Mouse (Mus musculus): ENCODE measurements around the gene Synj2.

Synj2 gene

DNA sequence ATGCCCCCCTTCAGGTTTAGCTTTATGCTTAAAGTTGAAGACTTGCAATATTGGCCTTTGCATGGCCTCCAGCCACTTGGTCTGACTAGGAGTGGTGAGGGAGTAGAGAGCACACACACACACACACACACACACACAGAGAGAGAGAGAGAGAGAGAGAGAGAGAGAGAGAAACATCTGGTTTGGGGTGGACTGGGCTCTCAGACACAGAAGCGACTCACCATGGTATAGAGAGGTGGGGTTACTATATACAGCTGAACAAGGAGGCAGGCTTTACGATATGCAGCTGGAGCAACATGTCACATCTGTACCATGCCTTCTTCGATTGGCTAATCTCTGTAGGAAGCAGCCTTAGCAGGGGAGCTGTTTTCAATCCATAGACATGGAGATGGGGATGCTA is 5.4 kb upstream of the Synj2 start:
- no peak for DNase-seq

DNA sequence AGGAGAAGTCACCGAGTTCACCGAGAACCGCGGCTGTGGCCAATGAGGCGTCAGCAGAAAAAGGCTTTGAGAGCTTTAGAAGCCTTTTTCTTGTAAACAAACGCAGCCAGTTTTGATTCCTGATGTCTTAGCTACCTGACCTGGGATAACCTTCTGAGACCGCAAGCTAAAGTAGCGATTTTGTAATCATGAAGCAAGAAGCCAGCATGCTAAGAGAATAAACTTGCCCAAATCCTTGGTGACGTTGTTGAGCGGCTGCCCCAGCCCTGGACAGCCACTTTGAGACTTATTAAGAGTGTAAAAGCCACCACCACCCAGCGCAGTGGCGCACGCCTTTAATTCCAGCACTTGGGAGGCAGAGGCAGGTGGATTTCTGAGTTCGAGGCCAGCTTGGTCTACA is 4.8 kb upstream of the Synj2 start:
- no peak for DNase-seq

DNA sequence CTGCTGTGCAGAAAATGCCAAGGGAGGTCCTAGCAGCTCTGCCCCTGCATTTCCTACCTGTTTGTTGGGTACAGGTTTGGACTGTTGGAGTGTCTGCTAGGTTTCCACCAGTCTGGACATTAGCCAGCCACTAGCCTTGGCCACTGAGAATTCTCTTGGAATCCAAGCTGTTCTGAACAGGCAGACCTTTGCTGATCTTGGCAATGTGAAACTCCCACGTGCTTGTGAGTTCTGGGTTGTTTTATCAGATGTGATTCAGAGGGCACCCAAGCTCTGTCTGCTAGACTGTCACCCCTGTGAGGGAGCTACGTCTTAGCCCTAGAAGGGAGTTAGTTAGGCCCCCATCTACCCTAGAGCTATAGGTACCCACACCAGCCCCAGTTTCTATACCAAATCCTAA is 3.6 kb upstream of the Synj2 start:
- no peak for DNase-seq

DNA sequence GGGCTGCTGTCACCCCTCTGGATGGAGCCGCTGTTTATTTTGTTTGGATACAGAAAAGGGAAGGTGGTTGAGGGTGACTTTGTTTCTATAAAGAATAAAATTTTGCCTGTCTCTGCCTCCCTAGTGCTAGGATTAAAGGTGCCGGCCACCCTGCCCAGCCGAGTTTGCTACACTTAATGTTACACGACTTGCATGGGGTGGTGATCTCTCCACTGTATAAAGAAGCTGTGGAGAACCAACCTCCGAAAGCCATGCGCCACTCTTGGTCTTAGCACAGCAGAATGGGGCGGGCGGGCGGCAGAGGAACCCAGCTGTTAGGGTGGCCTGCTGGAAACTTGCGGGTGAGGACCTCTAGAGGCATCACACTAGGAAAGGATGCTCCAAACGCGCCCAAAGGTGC is 1.2 kb upstream of the Synj2 start:
- no peak for DNase-seq

DNA sequence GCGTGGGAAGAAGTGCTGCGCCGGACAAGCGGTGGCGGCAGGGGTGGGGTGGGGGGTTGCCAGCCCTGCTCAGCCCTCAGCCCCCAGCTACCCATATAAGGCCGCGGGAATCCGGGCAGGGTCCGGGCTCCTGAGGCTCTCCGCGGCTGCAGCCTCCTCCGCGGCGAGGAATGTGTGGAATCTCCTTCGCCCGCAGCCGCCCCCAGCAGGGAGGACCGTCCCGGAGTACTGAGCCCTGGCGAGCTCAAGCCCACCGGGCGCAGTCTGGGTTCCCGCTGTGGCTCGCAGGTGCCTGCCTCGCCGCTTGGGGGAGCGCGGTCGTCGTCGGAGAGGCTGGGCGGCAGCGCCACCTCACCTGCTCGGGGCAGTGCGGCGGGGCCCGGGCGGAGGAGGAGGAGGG is 288 bp upstream of the Synj2 start:
- DNase-seq = peak; percentile 91

DNA sequence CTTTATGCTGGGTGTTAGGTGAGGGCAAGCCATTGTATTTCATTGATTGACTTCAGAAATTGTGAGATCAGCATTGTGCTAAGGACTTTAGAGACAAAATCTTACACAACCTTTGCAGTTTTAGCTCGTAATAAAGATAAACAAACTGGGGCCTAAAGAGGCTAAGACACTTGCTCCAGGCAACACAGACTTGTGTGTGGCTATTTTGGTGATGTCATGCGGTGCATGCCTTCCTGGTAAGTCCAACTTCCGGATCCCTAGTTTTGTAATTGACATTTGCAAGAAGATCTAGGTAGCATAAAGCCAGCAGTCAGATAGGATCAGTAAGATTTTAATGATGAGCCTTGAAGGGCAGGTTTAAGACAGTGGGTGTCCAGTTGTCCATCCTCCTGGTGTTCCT is 1.1 kb downstream of the Synj2 start:
- no peak for DNase-seq

DNA sequence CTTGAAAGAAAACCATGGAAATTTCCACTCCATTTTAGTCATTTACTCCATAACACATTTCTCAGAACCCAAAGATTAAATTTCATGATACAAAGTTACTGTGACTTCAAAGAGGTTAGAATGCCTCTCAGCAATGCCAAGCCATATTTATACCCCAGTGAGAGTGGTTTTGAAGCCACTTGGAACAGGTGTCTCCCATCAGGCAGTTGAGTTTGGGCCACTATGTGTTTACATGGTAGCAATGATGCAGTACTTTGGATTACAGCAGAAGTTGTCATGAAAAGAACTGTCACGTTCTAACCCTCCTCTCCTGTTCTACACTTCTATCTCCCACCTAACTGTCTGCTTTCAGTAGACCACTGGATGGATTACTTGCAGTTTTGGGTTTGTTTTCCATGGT is 2.0 kb downstream of the Synj2 start:
- no peak for DNase-seq

DNA sequence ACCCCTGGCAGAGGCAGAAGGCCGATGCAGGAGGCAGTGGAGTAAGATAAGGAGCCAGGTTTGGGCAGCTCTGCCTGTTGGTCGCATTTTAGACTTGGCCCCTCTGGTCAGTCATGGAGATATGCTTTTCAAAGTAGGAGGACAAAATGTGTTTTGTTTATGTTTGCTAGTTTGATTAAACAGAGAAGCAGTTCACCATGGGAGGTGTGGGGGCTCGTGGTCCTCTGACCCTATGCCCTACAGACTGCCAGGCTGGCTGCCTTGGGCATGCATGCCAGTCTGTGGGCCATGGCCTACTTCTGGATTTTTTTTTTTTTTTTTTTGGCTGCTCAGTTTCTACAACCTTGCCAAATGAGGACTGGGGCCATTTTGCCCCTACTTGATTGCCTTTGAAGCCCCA is 6.0 kb downstream of the Synj2 start:
- DNase-seq = no peak

DNA sequence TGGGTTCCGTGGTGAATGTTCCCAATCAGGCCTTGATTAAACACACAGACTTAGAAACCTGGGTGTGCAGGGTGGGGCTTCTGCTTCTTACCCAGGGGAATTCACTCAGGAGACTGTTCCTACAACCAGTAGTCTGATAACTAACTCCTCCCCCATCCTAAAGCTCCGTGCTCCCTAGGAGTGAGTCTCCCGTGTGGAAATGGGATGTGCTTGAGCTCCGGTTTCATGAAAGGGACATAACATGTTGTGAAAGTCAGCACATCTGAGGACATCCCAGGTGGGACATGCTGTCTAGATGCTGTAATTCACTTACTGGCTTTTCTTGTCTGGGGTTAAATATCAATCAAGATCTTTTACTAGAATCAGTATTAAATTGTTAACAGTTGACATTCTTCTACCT is 11.4 kb downstream of the Synj2 start:
- no peak for DNase-seq

DNA sequence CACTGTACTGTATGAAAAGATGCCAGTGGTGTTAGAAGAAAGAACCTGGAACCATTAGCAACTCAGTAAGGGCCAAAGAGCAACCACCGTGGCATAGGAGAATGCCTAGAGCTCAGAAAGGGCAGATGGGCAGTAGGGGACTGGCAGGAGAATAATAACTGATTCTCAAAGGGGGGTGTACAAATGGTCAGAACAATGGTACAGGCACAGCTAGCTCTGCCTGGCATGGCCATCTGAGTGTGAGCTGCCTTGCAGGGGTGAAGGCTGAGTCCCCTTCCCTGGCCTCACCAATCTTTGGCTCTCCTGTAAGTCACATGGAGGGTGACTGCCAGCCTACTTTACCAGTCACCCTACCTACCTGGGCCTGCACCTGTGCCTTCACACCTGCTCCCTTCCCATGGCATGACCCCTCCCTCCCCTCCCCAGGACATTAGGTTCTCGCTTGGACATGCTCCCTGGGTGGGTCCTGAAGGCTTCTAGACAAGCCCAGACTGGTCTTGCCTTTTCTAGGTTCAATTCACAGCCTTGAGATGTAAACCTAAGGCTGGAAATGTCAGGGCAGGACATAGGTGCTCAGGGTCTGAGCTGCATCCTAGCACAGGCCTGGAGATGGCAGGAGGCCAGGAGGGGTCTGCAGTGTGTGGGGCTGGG is 15.4 kb downstream of the Synj2 start:
- no peak for DNase-seq

DNA sequence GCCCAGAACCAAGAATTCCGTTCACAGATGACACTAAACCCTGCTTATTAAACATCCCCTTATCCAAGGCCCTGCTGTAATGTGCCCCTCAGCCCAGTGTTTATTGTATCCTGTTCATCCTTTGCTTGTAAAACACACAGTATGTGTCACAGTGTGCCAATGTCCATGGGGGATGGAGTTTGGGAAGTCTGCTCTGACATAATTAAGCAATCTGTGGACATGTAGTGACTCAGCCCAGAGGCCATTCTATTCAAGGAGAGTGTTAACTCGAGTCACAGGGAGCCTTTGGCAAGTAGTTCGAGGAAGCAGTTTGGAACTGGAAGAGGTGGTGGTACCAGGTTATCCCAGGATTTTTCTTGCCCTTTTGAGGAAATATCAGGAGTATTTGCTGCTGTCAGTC is 16.0 kb downstream of the Synj2 start:
- no peak for DNase-seq

DNA sequence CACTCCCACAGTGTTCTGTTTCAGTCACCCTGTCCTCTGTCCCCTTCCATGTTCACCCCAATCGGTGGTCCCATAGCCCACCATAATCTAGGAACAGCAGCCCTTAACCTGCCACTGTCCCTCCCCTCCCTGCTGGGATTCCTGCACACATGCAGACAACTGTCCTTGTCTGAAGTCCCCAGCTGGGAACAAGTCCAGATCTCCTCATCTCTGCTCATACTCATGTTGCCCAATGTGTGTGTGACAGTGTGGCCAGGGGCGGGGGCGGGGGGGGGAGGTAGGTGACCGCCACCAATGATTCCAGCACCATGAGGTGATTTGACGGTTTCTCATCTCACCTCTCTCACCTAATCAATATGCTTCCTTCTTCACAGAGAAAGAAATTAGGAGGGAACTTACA is 17.1 kb downstream of the Synj2 start:
- DNase-seq = no peak

DNA sequence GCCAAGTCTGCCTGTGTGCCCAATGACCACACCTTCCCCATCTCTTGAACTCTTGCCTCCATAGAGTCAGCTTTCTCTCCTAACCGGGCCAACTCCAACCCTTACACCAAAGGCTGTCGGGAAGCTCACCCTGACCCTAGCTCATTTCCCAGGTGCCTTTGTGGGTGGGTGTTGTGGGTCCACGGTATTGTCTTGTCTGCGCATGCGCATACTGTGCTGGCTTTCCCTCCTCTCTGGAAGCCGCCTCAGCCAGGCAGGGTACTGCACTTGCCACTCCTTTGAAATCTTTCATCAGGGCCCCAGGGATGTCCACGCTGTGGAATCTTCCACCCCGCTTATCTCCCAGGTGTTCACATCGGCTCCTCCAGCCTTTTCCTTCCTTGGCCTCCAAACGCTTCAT is 17.6 kb downstream of the Synj2 start:
- no peak for DNase-seq

DNA sequence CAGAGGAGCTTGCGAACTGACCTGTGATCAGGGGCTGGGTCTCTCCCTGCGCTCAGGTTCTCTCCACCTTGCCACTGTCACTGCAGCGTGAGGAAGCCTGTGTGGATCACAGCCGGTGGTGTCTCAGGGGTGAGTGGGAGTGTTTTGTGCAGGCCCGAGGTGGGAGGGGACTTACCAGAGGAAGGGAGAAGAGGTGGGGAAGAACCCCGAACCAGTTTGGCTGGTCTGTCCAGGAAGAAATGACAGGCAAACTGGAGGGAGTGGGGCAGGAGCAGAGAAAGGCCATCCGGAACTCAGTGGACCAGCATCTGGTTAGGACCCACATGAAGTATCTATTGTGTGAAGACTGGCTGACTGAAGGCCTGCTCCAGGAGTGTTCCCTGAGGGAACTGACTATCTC is 18.0 kb downstream of the Synj2 start:
- no peak for DNase-seq

DNA sequence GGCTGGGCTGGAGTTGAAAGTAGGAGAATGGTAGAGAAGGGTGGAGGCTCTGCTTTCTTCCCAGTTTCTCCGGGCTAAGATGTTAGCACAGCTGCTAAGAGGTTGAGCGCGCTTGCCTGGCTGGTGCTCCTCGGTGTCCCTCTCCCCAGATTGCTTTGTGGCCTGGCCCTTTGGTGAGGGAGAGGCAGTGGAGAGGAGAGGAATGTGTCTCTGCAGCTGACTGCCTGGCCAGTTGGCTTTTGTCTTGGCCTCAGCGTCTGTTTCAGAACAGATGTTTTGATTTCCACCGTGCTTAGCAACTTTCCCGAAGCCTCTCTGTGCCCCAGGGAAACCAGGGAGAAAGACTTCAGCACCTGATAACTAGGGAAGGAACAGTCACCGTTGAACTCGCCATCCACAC is 18.7 kb downstream of the Synj2 start:
- DNase-seq = no peak

DNA sequence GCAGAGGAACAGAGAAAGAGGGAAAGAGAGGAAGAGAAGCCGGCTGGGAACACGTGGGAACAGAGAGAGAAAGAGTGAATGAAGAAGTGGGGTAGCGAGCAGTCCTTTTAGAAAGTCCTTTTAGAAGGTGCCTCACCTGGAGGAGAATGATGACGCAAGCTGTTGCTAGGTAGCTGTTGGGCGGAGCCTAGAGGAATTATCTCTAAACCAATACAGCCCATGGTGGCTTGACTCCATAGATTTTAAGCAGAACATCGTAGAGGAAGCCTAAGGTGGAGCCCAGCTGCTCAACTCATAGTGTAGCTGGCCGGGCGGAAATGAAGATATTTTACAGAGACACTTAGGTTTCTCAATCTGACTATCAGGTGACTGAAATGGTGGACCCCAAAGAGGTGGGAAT is 22.7 kb downstream of the Synj2 start:
- no peak for DNase-seq

DNA sequence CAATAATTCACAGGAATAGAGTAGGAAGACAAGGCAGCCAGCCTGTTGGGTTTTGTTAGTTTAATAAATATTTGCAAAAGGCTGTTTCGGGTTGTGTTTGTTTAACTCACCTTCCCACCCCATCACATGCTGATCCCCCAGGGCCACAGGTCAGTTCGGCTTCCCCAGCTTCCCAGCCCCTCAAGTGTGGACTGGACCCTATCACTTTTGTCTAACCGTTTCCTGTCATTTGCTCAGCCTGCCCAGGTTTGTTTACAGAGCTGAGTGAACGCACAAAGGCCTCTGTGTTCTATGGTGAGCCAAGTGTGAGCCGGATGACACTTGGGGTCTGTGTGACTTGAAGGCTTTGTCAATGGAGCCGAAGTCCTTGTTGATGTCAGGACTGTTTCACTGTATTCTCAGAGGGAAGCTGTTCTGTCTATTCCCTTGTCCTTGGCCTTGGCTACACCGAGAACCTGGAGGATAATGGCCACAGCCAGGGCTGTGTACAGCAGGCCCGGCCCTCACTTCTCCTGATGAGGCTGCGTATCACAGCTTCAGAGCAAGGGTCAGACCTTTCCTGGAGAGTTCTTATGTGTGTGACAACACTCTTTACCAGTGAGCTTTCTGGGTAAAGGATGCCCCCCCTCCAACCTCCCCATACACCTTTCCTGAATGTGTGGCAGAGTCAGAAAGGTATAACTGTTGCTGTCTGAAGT is 24.2 kb downstream of the Synj2 start:
- no peak for DNase-seq

DNA sequence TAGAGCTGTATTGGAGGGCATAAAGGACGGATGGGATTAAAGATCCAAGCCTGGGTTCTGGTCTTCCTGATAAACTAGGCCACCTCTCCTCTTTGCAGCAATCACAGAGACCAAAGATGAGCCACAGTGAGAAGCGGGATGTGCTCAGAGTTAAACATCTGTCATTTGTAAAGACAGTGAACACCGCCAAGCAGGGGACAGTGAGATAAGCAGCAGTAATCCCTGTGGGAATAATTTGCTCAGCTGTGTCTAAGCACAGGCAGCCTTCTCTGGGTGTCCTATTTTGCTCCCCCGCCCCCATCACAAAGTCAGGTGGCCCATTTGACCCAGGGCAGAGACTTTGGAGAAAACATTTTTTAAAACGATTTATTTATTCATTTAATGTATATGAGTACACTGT is 25.6 kb downstream of the Synj2 start:
- DNase-seq = no peak

DNA sequence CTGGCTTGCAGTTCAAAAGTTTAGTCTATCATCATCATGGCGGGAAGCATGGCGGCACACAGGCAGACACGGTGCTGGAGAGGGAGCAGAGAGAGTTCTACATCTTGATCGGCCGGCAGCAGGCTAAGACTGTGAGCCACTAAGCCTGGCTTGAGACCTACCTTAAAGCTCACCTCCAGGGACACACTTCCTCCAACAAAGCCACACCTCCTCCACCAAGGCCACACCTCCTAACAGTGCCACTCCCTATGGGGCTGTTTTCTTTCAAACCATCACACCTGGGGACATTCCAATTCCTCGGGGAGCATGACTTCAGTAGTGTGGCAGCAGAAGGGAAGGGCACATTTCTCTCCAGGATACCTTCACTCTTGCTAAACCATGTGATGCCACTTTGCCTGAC is 27.5 kb downstream of the Synj2 start:
- DNase-seq = no peak

DNA sequence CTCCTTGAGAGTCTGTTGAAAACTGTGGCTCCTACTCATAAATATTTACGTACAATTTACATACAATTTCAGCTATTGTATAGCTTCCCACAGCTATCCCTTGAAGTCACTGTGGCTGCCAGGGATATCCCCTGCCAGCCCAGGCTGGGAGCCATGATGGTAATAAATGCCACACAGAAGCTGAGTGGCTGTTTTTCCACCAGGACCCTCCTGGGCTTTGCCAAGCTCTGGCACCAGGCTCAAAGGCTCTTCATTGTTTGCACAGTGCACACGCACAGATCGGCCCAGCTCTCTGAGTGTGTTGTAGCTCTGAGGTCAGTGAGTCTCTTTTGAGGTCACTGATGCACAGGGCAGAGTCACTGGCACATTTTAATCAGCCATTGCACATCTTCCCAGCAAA is 28.2 kb downstream of the Synj2 start:
- DNase-seq = no peak

DNA sequence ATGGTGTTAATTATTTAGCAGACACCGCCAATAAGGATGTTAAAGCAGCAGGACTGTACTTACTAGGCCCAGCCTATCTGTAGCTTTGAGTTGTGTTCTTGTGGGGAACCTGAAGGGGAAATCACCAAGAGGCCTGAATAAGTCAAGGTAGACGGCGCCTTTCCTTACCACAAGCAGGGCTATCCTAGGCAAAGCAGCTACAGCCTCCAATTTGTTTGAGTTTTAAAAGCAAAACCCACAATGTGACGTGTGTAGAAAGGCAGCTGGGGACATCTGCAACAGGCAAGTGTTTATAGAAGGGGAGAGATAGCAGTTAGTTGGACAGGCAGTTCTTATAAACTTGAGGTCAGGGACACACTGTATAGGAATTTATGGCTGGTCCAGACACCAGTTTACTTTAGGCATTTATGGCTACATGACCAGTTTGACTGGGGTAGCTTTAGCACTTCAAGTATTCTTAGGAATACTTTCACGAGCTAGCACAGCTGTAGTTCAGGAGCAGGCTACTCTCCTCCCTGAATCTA is 29.3 kb downstream of the Synj2 start:
- DNase-seq = no peak

DNA sequence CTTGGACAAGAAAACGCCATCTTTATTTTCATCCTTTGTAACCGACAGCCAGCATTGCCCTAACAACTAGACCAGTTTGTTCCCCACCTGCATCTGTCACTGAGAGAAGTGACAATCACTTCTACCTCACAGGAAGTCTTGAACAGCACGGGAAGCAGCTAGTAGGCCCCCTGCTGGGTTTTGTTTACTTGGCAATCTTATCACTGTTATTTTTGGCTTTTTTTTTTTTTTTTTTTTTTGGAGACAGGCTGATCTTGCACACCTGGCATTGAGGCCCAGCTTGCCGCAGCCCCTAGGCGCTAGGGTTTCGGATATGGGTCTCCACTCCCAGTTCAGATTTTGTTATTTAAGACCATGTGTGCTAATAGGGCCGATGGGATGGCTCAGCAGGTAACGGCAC is 32.5 kb downstream of the Synj2 start:
- DNase-seq = peak; percentile 37 to 54

DNA sequence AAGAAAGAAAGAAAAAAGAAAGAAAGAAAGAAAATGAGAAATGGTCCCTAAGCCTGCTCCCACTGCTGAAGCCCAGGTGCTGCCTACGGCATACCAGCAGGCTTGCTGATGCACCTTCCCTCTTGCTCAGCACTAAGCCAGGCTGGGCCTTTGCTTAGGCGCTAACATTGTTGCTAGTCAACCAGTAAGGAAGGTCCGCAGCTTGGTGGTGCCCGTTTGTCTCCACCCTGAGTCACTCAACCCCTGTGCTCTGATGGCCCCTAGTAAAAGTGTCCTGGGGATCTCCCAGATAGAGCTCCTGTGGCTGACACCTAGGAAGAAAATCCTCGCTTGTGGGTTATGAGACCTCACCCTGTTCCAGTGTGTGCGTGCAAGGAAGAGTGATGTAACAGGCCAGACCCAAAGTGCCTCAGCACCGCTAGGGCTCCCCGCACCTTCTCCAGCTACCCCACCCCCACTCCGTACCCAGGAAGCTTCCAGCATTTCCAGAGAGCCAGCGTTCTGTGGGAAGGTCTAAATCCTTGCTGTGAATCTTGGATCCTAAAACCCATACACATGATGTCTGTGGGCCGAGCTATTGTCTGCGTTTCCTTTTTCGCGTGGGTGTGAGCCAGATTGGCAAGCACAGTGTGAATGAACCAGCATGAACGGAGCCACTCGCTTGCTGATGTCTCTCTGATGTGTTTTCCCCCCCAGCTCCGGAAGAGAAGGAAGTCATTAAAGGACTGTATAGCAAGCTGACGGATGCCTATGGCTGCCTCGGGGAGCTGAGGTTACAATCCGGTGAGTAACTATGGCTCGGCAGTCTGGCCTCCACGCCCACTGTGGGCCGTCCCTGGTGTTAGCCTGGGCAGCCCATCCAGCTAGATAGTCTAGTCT is 34.3 kb downstream of the Synj2 start:
- DNase-seq = peak; percentile 58 to 59

All from thymus, postnatal 36 days (tissue).